Mouse (Mus musculus) forebrain, embryonic 15.5 days (tissue): ENCODE measurements around the gene Mndal. TPM values are rescaled to one million over a fixed set of nuclear protein-coding genes. Genes with fewer than 3 reads are reported as not detected.
"Not testable (repeated sequence)": the region's sequence is repeated elsewhere in the genome, so short reads cannot be mapped to it uniquely, and the experiment has no call there.

Source experiments
- ATAC-seq: fragments of 200-750 bp; cut with Nextera tagmentation; replicated peaks from 2 replicates; pipeline ENCODE4 v1.8.0; 2017; ENCODE audit warnings: mild to moderate bottlenecking, moderate TSS enrichment, moderate library complexity
- H3K27ac ChIP-seq: fragments of 300-500 bp; sonication (generic); replicated peaks from 2 replicates; pipeline ENCODE4 v1.5.1; 2015; ENCODE audit warnings: mild to moderate bottlenecking, inconsistent platforms
- H3K27me3 ChIP-seq: fragments of 300-500 bp; sonication (generic); 2 replicates; pipeline ENCODE4 v1.6.1; 2015; ENCODE audit warnings: inconsistent platforms
- H3K36me3 ChIP-seq: fragments of 300-500 bp; sonication (generic); 2 replicates; pipeline ENCODE4 v1.6.1; 2015; ENCODE audit warnings: mild to moderate bottlenecking, inconsistent platforms
- H3K4me1 ChIP-seq: fragments of 300-500 bp; sonication (generic); 2 replicates; pipeline ENCODE4 v1.6.1; 2015; ENCODE audit warnings: inconsistent platforms
- H3K4me2 ChIP-seq: fragments of 300-500 bp; sonication (generic); replicated peaks from 2 replicates; pipeline ENCODE4 v1.6.1; 2015; ENCODE audit warnings: mild to moderate bottlenecking, inconsistent platforms
- H3K4me3 ChIP-seq: fragments of 300-500 bp; sonication (generic); 2 replicates; pipeline ENCODE4 v1.5.1; 2015; ENCODE audit warnings: mild to moderate bottlenecking, inconsistent platforms
- H3K9ac ChIP-seq: fragments of 300-500 bp; sonication (generic); replicated peaks from 2 replicates; pipeline ENCODE4 v1.6.1; 2015; ENCODE audit warnings: mild to moderate bottlenecking, inconsistent platforms
- H3K9me3 ChIP-seq: fragments of 300-500 bp; sonication (generic); 2 replicates; pipeline ENCODE4 v1.6.1; 2016; ENCODE audit warnings: inconsistent platforms
- WGBS: fragments of 180-500 bp; shearing (Covaris S2); methylation state at CpG from one replicate; pipeline ENCODE4 v1.1.7; 2015; ENCODE audit warnings: mixed read lengths; 5-methylcytosine and 5-hydroxymethylcytosine counted together
- polyA plus RNA-seq: library from polyadenylated mRNA; unstranded; fragments of >200 nt; fragmentation: Nextera tagmentation; extraction: Ambion mirVana; gene quantifications from 2 replicates; pipeline ENCODE4 v1.2.1, GENCODE M21; 2015

Mndal gene
- polyA plus RNA-seq, 1 experiment from 2014 or later, result 3.5 TPM

- not testable (repeated sequence) for H3K4me2 ChIP-seq, ATAC-seq, H3K9ac ChIP-seq, H3K27me3 ChIP-seq, H3K9me3 ChIP-seq, H3K4me1 ChIP-seq, H3K27ac ChIP-seq, H3K36me3 ChIP-seq, H3K4me3 ChIP-seq
- WGBS, result 81% methylated on average over 5 of the region's 5 CpGs
These were observed 62.9 kb downstream of the Mndal start for GRCm38 (mm10) chr1:173879225-173879987.

DNA sequence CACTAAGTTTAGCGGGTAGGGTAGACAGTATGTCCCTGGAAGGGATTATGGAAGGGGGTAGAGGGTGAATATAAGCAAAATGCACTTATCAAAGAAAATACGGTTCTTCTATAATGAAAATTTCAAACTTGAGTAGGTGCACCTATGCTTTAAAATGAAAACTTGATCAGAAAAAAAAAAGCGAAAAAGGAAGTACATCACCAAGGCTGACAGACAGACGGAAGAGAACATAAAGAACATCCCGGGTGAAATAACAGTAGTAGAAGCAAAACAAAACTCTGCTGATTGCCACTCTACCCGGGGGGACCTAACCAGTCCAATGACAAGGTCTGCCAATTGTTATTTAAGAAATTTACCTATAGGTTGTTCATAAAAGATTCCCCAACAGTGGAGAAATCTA is 64.0 kb downstream of the Mndal start:
- H3K27ac ChIP-seq, H3K4me3 ChIP-seq, H3K4me2 ChIP-seq, ATAC-seq, H3K9me3 ChIP-seq, H3K27me3 ChIP-seq, H3K36me3 ChIP-seq, H3K9ac ChIP-seq, H3K4me1 ChIP-seq: not testable (repeated sequence)
- WGBS, result 88% methylated on average over 6 of the region's 6 CpGs

DNA sequence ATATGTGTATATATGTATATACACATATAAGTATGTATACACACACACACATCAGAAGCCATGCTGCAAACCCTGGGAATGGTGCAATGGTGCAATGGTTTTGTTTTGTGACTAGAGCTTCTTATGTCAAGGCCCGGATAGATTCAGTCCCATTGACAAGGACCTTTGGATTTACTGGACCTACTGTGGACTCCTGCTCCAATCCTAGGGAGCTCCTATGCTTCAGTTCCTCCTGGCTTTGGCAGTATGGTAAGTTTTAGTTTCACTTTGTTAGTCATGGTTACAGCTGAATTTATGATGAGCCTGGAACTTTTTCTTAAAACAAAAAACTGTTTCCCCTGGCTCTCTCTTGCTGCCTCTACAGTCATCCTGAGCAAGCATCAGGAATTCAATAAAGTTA is 65.2 kb downstream of the Mndal start:
- H3K4me1 ChIP-seq, H3K9me3 ChIP-seq, ATAC-seq, H3K4me3 ChIP-seq, H3K4me2 ChIP-seq, H3K27me3 ChIP-seq, H3K27ac ChIP-seq, H3K9ac ChIP-seq, H3K36me3 ChIP-seq: not testable (repeated sequence)
- WGBS, result 89% methylated on average over 1 of the region's 1 CpGs

DNA sequence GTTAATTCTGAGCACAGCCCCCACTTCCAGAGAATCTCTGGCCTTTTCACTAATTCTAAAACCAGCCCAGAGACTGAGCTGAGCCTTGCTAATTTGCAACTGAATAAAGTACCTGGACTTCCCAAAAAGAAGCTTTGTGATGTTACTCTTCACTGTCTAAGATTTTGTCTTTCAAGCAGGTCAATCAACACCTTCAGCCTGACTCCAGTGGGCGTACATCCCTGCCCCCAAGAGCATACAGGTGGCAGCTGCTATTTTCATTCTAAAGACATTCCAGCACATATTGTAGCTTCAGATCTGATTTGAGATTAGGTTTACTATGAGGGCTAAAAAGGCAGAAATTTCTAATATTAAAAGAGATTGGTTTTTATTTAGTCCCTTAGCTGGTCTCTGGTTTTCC is 73.7 kb downstream of the Mndal start:
- H3K9ac ChIP-seq, ATAC-seq, H3K4me3 ChIP-seq, H3K9me3 ChIP-seq, H3K27ac ChIP-seq, H3K4me1 ChIP-seq, H3K36me3 ChIP-seq, H3K4me2 ChIP-seq, H3K27me3 ChIP-seq: not testable (repeated sequence)
- 76% methylated on average over 1 of the region's 1 CpGs for WGBS

DNA sequence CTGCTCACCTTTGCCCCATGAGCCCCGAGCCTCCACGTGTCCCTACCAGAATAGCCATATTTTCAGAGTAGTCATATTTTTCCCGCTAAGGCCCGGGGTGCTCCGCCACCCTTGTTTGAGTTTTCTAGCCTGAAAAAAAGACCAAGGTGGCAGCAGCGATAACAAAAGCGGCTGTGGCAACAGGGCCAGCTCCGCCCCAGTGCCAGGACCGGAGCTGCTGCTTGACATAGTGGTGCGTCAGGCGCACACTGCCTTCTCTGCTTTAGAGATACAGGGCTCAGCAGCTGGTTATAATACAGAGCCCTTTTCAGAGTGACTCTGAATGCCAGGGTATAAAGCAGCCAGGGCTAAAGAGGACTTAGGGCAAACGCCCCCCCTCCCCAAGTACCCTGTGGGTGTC is 75.8 kb downstream of the Mndal start:
- Histone ChIP-seq H3K4me1 (no peaks in the 10 kb centered on the region), H3K4me2 (no peak overlapping the region), H3K27me3 (no peaks in the 10 kb centered on the region), H3K9ac (no peak overlapping the region), H3K9me3 (no peaks in the 10 kb centered on the region), H3K36me3 (no peaks in the 10 kb centered on the region), H3K4me3 (no peak overlapping the region), H3K27ac (no peak overlapping the region)
- 88% methylated on average over 12 of the region's 12 CpGs for WGBS
- no peak for ATAC-seq

DNA sequence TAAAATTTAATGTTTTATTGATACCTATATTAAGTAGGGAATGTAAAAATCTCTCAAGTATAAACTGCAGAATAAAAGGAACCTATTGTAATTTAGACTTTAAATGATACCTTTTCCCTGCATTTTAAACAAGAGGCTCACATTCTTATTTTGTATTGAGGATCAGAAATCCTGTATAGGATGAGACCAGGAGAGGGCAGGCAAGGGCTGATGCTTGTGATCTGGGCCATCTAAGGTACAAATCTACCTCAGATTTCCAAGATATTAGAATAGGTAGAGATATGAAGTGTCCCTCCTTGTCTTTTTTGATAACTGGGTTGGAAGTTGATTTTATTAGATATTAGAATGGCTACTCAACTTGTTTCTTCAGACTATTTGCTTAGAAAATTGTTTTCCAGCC is 88.6 kb downstream of the Mndal start:
- not testable (repeated sequence) for H3K9ac ChIP-seq, ATAC-seq, H3K9me3 ChIP-seq, H3K4me2 ChIP-seq, H3K36me3 ChIP-seq, H3K4me3 ChIP-seq, H3K27me3 ChIP-seq, H3K4me1 ChIP-seq, H3K27ac ChIP-seq

GRCm38 (mm10) chr1:173852853-173853252 is 89.4 kb downstream of the Mndal start:
- H3K27ac ChIP-seq, H3K9me3 ChIP-seq, H3K9ac ChIP-seq, H3K4me3 ChIP-seq, H3K4me1 ChIP-seq, ATAC-seq, H3K36me3 ChIP-seq, H3K27me3 ChIP-seq, H3K4me2 ChIP-seq: not testable (repeated sequence)
- WGBS, result 62% methylated on average over 4 of the region's 4 CpGs

- not testable (repeated sequence) for H3K27me3 ChIP-seq, H3K4me1 ChIP-seq, H3K4me3 ChIP-seq, ATAC-seq, H3K9me3 ChIP-seq, H3K27ac ChIP-seq, H3K9ac ChIP-seq, H3K36me3 ChIP-seq, H3K4me2 ChIP-seq
- 87% methylated on average over 4 of the region's 4 CpGs for WGBS
These were observed 96.1 kb downstream of the Mndal start for GRCm38 (mm10) chr1:173846193-173846592.

- no peaks in the 10 kb centered on the region for H3K36me3 ChIP-seq
- no peaks in the 10 kb centered on the region for H3K9me3 ChIP-seq
- H3K27me3 ChIP-seq, result no peaks in the 10 kb centered on the region
- no peak for ATAC-seq
- H3K27ac ChIP-seq, result no peak overlapping the region
- no peak overlapping the region for H3K4me3 ChIP-seq
- H3K9ac ChIP-seq, result no peak overlapping the region
- 71% methylated on average over 1 of the region's 1 CpGs for WGBS
- H3K4me1 ChIP-seq, result no peaks in the 10 kb centered on the region
- no peak overlapping the region for H3K4me2 ChIP-seq
These were observed 97.5 kb downstream of the Mndal start for GRCm38 (mm10) chr1:173844754-173845153.

- H3K9me3 ChIP-seq, H3K27ac ChIP-seq, H3K4me2 ChIP-seq, ATAC-seq, H3K4me3 ChIP-seq, H3K36me3 ChIP-seq, H3K9ac ChIP-seq, H3K4me1 ChIP-seq, H3K27me3 ChIP-seq: not testable (repeated sequence)
- WGBS, result 76% methylated on average over 2 of the region's 2 CpGs
These were observed 120.8 kb downstream of the Mndal start for GRCm38 (mm10) chr1:173821481-173821803.

DNA sequence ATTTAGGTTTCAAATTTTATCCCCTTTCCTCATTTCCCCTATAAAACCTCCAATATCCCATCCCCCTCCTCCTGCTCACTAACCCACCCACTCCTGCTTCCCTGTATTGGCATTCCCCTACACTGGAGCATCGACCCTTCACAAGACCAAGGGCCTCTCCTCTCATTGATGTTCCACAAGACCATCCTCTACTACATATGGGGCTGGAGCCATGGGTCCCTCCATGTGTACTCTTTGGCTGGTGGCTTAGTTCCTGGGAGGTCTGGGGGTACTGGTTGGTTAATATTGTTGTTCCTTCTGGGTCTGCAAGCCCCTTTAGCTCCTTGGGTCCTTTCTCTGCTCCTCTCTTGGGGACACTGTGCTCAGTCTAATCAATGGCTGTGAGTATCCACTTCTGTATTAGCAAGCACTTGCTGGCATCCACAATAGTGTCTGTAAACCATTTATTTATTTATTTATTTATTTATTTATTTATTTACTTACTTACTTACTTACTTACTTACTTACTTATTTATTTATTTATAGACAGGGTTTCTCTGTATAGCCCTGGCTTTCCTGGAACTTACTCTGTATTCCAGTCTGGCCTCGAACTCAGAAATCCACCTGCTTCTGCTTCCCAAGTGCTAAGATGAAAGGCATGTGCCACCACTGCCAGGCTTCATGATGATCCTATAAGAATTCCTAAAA is 121.4 kb downstream of the Mndal start:
- H3K9ac ChIP-seq, H3K27ac ChIP-seq, H3K4me1 ChIP-seq, ATAC-seq, H3K9me3 ChIP-seq, H3K4me2 ChIP-seq, H3K4me3 ChIP-seq, H3K27me3 ChIP-seq, H3K36me3 ChIP-seq: not testable (repeated sequence)
- WGBS, result 80% methylated on average over 2 of the region's 2 CpGs

DNA sequence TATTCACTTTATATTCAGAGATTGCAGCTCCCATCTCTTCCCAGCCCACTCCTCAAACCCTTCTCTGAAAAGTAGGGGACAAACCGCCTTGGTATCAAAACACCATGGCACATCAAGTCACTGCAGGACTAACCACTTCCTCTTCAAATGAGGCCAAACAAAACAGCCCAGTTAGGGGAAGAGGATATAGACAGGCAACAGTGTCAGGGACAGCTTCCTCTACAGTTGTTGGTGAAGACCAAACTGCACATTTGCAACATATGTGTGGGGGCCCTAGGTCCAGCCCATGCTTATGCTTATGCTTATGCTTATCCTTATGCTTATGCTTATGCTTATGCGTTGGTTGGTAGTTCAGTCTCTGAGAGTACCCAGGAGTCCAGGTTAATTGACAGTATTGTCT is 133.0 kb downstream of the Mndal start:
- 94% methylated on average over 2 of the region's 2 CpGs for WGBS
- ATAC-seq, H3K4me3 ChIP-seq, H3K4me1 ChIP-seq, H3K9ac ChIP-seq, H3K4me2 ChIP-seq, H3K27me3 ChIP-seq, H3K27ac ChIP-seq, H3K36me3 ChIP-seq, H3K9me3 ChIP-seq: not testable (repeated sequence)

- 65% methylated on average over 2 of the region's 2 CpGs for WGBS
- ATAC-seq, result not testable (repeated sequence)
These were observed 139.5 kb downstream of the Mndal start for GRCm38 (mm10) chr1:173802689-173803281.

More at GRCm38 (mm10) chr1:173802689-173803281, 139.5 kb downstream of the Mndal start:
- not testable (repeated sequence) for H3K4me1 ChIP-seq, H3K9me3 ChIP-seq, H3K4me2 ChIP-seq, H3K27ac ChIP-seq, H3K27me3 ChIP-seq, H3K4me3 ChIP-seq, H3K36me3 ChIP-seq, H3K9ac ChIP-seq
